Mouse (Mus musculus) embryonic facial prominence, embryonic 11.5 days (tissue): ENCODE measurements around the gene Dmbx1. TPM values are rescaled to one million over a fixed set of nuclear protein-coding genes. Genes with fewer than 3 reads are reported as not detected.

Experiments
- ATAC-seq: fragments of 200-750 bp; cut with Nextera tagmentation; replicated peaks from 2 replicates; pipeline ENCODE4 v1.8.0; 2017; ENCODE audit warnings: low read depth; ENCODE audit not compliant: insufficient number of reproducible peaks, low FRiP score, low TSS enrichment
- DNase-seq: peaks from one replicate; pipeline ENCODE4 v3.0.0-alpha.2; 2015; ENCODE audit warnings: low spot score
- H3K27ac ChIP-seq: fragments of 300-500 bp; sonication (generic); replicated peaks from 2 replicates; pipeline ENCODE4 v1.5.1; 2014; ENCODE audit warnings: mild to moderate bottlenecking, low read depth, low read length, control low read depth
- H3K27me3 ChIP-seq: fragments of 300-500 bp; sonication (generic); 2 replicates; pipeline ENCODE4 v1.6.1; 2014; ENCODE audit warnings: mild to moderate bottlenecking, low read length, moderate library complexity, mixed read lengths; ENCODE audit not compliant: control insufficient read depth, insufficient read depth
- H3K36me3 ChIP-seq: fragments of 300-500 bp; sonication (generic); replicated peaks from 2 replicates; pipeline ENCODE4 v1.6.1; 2014; ENCODE audit warnings: low read depth, mild to moderate bottlenecking, low read length, moderate library complexity, mixed read lengths; ENCODE audit not compliant: control insufficient read depth, insufficient read depth
- H3K4me1 ChIP-seq: fragments of 300-500 bp; sonication (generic); 2 replicates; pipeline ENCODE4 v1.6.1; 2014; ENCODE audit warnings: low read length, mixed read lengths; ENCODE audit not compliant: control insufficient read depth, insufficient read depth
- H3K4me2 ChIP-seq: fragments of 300-500 bp; sonication (generic); 2 replicates; pipeline ENCODE4 v1.6.1; 2014; ENCODE audit warnings: low read depth, mild to moderate bottlenecking, control low read depth, low read length, moderate library complexity
- H3K4me3 ChIP-seq: fragments of 300-500 bp; sonication (generic); 2 replicates; pipeline ENCODE4 v1.5.1; 2014; ENCODE audit warnings: low read depth, low read length, control low read depth
- H3K9ac ChIP-seq: fragments of 300-500 bp; sonication (generic); replicated peaks from 2 replicates; pipeline ENCODE4 v1.6.1; 2014; ENCODE audit warnings: mild to moderate bottlenecking, control low read depth, low read length
- H3K9me3 ChIP-seq: fragments of 300-500 bp; sonication (generic); replicated peaks from 2 replicates; pipeline ENCODE4 v1.6.1; 2016; ENCODE audit warnings: mild to moderate bottlenecking, low read length, inconsistent platforms, mixed read lengths; ENCODE audit not compliant: control insufficient read depth
- WGBS: fragments of 180-500 bp; shearing (Covaris S2); extraction: QIAGEN DNeasy Blood & Tissue Kit; methylation state at CpG from one replicate; pipeline ENCODE4 v1.1.7; 2014; 5-methylcytosine and 5-hydroxymethylcytosine counted together
- polyA plus RNA-seq: library from polyadenylated mRNA; unstranded; fragments of >200 nt; fragmentation: Nextera tagmentation; extraction: Ambion mirVana; gene quantifications from 2 replicates; pipeline ENCODE4 v1.2.1, GENCODE M21; 2014

Gene Dmbx1
- polyA plus RNA-seq, 1 experiment from 2014 or later, result 1.4 TPM

DNA sequence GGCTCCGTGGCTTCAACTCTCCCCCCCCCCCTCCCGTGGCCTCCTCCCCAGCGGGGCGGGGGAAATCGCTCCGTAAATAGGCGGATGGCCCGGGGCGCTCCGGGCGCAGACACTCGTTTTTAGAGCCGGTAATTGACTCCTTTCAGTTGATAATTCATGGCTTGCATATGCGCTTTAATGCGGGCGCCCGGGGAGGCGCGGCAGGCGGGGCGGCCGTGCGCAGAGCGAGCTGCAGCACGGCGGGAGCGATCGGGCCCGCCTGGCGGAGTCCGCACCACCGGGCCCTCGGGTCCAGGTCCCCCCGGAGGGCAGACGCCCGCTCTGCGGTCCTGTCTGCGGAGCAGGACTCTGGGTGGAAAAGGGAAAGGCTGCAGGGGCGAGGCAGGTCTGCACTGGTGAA is 39.7 kb upstream of the Dmbx1 start:
- peaks cover 5% of the 10 kb centered on the region; the same call in 1 of the 2 replicates for H3K4me1 ChIP-seq
- no peak overlapping the region for H3K9ac ChIP-seq
- H3K27ac ChIP-seq, result no peak overlapping the region
- H3K4me3 ChIP-seq, result peak overlapping the region; percentile 29
- H3K9me3 ChIP-seq, result no peaks in the 10 kb centered on the region
- peak overlapping the region; percentile 57 for H3K4me2 ChIP-seq
- H3K36me3 ChIP-seq, result no peaks in the 10 kb centered on the region
- ATAC-seq (no peak), DNase-seq (peak; percentile 44)
- WGBS, result 0% methylated on average over 37 of the region's 39 CpGs
- H3K27me3 ChIP-seq, result peaks cover 63% of the 10 kb centered on the region

DNA sequence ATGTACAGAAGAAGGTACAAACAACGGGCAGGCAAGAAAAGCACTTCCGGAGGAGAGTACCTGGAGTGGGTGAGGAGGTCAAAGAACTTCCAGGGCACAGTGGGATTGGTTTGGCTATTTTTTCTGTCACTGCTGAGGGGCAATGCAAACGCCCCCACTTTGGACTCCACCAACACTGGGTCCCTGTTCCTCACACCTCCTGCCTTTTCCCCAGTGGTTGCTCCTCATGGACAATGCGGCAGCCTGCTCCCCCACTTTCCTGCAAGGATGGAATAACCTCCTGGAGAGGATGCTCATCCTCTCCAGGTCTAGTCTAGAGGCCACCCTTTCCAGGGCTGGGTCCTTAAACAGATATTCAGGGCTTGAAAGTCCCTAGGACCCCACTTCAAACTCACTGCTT is 39.2 kb upstream of the Dmbx1 start:
- Histone ChIP-seq H3K36me3 (no peaks in the 10 kb centered on the region), H3K27ac (no peak overlapping the region), H3K9ac (no peak overlapping the region), H3K4me3 (no peak overlapping the region), H3K27me3 (peaks cover 62% of the 10 kb centered on the region), H3K4me1 (peaks cover 5% of the 10 kb centered on the region; the same call in 1 of the 2 replicates), H3K4me2 (no peak overlapping the region), H3K9me3 (no peaks in the 10 kb centered on the region)
- no peak for DNase-seq
- ATAC-seq, result no peak
- WGBS, result 3% methylated on average over 4 of the region's 4 CpGs

DNA sequence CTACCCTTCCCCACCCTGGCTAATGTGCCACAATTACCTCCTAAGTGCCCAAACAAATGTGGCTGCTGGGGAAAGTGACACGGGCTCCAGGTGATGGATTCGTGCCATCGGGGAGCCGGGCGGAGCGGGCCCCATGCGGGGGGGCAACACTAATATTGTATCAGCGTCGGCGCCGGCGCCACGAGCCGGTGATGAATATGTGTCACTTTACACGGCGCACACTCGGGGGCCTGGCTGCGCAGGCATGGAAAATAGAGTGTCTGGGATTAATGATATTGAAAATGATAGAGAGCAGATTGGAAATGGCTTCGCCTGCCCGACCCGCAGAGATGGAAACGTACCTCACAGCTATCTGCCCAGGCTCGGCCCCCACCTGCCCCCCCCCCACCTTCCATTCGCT is 32.8 kb upstream of the Dmbx1 start:
- Histone ChIP-seq H3K9ac (no peak overlapping the region), H3K9me3 (no peaks in the 10 kb centered on the region), H3K4me2 (no peak overlapping the region), H3K4me1 (no peaks in the 10 kb centered on the region), H3K27ac (no peak overlapping the region), H3K36me3 (no peaks in the 10 kb centered on the region), H3K27me3 (peaks cover 41% of the 10 kb centered on the region), H3K4me3 (no peak overlapping the region)
- WGBS, result 66% methylated on average over 24 of the region's 24 CpGs
- ATAC-seq, result no peak
- DNase-seq, result no peak

DNA sequence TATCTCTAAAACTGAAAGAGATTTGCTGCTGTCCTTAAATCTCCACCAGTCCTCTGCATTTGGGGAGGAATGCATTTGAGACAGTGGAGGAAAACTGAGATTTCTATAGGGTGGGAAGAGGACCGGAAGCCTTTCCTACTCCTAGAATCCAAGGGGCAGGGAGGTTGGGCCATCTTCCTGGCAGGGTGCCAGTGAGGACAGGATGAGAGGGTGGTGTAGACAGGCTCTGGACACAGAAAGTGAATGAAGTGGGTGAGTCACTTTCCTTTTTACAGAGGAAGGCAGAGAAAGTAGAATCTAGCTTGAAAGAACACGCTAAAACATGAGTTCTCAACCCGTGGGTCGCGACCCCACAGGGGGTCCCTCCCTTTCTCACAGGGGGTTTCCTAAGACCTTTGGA is 24.7 kb upstream of the Dmbx1 start:
- no peak overlapping the region for H3K27ac ChIP-seq
- H3K9ac ChIP-seq, result no peak overlapping the region
- no peak overlapping the region for H3K4me3 ChIP-seq
- H3K27me3 ChIP-seq, result peaks cover 67% of the 10 kb centered on the region
- ATAC-seq, result no peak
- 15% methylated on average over 5 of the region's 5 CpGs for WGBS
- H3K4me1 ChIP-seq, result peaks cover 4% of the 10 kb centered on the region; the same call in 1 of the 2 replicates
- H3K9me3 ChIP-seq, result no peaks in the 10 kb centered on the region
- no peak for DNase-seq
- no peaks in the 10 kb centered on the region for H3K36me3 ChIP-seq
- no peak overlapping the region for H3K4me2 ChIP-seq

DNA sequence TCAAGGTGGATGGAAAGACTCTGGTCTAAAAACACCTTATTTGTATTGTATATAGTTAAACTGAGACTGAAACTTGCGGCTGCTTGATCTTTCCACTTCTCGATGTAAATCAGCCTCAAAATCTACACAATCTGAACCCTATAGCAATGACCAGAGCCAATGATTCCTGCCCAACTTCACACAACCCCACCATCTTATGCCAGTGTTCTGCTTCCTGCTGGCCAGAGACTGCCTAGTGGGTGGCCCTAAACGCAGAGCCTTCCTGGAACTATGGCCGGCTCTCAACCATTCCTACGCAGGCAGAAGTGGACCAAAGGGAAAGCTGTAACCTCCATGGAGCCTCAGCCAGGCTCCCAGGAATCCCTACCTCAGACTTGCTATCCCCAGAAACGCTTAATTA is 24.0 kb upstream of the Dmbx1 start:
- Histone ChIP-seq H3K27me3 (peaks cover 67% of the 10 kb centered on the region), H3K9me3 (no peaks in the 10 kb centered on the region), H3K36me3 (no peaks in the 10 kb centered on the region), H3K4me1 (peaks cover 4% of the 10 kb centered on the region; the same call in 1 of the 2 replicates), H3K4me3 (no peak overlapping the region), H3K9ac (no peak overlapping the region), H3K4me2 (no peak overlapping the region), H3K27ac (no peak overlapping the region)
- WGBS, result 8% methylated on average over 6 of the region's 6 CpGs
- no peak for ATAC-seq
- no peak for DNase-seq

DNA sequence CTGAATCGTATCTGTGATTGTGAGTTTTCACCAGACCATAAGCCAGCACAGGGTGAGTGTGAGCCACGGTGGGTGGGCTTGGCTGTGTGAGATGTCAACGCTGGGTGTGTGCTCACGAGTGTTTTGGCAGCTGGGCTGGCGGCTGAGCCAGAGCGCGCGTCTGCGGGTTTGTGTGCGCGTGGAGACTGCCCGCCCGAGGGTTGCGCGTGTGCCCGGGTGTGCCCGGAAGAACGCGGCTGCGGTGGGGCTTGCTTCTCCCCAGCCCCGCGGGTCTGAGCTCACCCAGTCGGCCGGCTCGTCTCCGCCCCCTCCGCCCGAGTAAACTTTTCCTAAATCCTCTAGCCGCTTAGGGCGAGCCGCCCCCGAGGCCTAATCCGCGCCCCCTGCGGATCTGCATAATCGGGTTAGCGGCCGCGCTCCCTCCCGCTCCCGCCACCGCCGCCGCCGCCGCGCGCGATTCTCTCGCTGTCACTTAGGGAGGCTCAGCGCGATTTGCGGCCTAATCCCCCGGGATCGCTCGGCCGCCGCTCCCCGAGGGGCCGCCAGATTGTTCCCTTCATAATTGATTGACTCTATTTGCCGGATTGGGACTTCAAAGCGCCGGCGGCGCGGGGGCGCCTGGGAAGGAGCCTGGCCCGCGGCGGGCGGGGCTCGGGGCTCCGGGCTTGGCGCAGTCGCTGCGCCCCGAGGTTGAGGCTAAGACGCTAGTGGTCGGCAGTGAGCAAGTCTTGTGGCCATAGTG is 23.1 kb upstream of the Dmbx1 start:
- ATAC-seq (peak; percentile 63), DNase-seq (peak; percentile 67)
- H3K4me2 ChIP-seq, result peak overlapping the region; percentile 96
- no peak overlapping the region for H3K27ac ChIP-seq
- H3K4me1 ChIP-seq, result peaks cover 4% of the 10 kb centered on the region; the same call in 1 of the 2 replicates
- WGBS, result under 1% methylated on average over 75 of the region's 79 CpGs
- H3K4me3 ChIP-seq, result peak overlapping the region; percentile 56
- peak overlapping the region; percentile 60 for H3K9ac ChIP-seq
- H3K9me3 ChIP-seq, result no peaks in the 10 kb centered on the region
- H3K27me3 ChIP-seq, result peaks cover 65% of the 10 kb centered on the region
- no peaks in the 10 kb centered on the region for H3K36me3 ChIP-seq

DNA sequence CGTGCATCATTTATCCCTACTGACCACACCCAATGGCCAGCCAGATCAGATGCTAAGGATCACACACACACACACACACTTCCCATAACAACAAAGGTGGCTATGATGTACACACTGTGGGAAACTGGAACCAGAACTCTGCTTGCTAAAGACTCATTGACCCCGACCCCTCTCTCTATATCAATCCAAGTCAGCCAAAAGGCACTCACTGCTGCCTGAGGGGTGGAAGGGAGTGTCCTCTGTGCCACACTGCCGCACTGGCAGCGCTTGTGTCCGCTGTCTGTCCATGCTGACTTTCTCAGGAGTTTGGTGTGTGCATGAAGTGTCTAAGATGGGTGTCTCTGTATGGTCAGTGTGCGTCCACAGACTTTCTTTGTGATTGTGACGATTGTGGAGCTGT is 22.3 kb upstream of the Dmbx1 start:
- peaks cover 4% of the 10 kb centered on the region; the same call in 1 of the 2 replicates for H3K4me1 ChIP-seq
- no peak overlapping the region for H3K27ac ChIP-seq
- no peak overlapping the region for H3K9ac ChIP-seq
- H3K4me2 ChIP-seq, result no peak overlapping the region
- no peak for ATAC-seq
- 10% methylated on average over 7 of the region's 7 CpGs for WGBS
- peaks cover 62% of the 10 kb centered on the region for H3K27me3 ChIP-seq
- H3K9me3 ChIP-seq, result no peaks in the 10 kb centered on the region
- no peak overlapping the region for H3K4me3 ChIP-seq
- DNase-seq, result no peak
- no peaks in the 10 kb centered on the region for H3K36me3 ChIP-seq

DNA sequence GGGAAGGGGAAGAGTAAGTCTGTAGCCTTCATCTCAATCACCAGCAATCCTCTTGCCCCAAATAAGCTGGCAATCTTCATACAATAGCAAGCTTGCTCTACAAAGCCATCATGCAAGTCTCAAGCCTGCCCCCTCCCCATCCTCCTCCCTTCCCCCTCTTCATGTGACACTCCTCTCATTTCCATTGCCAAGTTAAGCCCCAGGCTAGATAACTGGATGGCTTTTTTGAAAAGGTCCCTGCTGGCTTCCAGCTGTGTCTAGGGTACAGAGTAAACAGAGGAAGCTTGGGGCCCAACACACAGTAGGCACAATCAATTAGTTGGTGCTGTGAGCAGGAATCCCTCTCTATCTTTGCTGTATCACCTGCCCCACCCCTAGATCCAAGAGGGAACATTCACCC is 19.8 kb upstream of the Dmbx1 start:
- no peaks in the 10 kb centered on the region for H3K36me3 ChIP-seq
- H3K27me3 ChIP-seq, result peaks cover 68% of the 10 kb centered on the region
- H3K4me1 ChIP-seq, result peaks cover 4% of the 10 kb centered on the region
- no peaks in the 10 kb centered on the region for H3K9me3 ChIP-seq
- H3K27ac ChIP-seq, result no peak overlapping the region
- ATAC-seq (no peak), DNase-seq (no peak)
- H3K9ac ChIP-seq, result no peak overlapping the region
- H3K4me3 ChIP-seq, result no peak overlapping the region
- H3K4me2 ChIP-seq, result no peak overlapping the region
